Mouse (Mus musculus) R1 (cell line): ENCODE measurements around the gene Pole4.
A peak's percentile ranks its signal among the peaks of the same experiment; 100 is the strongest.

ENCODE experiments used
- DNase-seq: peaks from one replicate; pipeline ENCODE4 v3.0.0-alpha.2; 2018; ENCODE audit warnings: low read depth, low spot score

Gene Pole4

DNA sequence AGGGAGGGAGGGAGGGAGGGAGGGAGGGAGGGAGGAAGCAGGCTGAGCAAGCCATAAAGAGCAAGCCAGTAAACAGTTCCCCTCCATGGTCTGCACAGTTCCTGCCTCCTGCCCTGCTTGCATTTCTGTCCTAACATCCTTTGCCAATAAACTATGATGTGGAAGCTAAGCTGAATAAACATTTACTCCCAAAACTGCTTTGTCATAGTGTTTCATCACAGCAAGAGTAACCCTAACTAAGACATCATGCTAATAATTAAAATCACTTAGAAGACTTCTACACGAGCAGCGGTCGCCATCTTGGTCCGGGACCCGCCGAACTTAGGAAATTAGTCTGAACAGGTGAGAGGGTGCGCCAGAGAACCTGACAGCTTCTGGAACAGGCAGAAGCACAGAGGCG, 79.8 kb downstream of the Pole4 start:
- peak; percentile 70 for DNase-seq

DNA sequence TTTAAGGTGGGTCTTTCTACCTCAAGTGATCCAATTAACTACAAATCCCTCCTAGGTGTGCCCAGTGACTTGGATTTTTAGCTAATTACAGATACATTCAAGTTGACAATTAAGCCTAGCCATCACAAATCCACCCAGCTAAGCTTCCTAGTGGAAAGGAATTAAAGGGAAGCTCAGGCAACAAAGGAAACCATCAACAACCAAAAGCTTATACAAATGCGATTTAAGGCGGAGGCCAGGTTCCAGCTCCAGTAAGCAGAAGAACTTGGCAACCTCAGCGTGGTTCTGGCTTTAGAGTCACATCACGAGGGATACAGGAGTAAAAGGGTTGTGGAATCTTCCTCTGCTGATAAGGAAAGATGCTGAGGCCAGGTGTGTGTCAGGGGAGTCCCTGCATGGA, 92.0 kb downstream of the Pole4 start:
- DNase-seq, result peak; percentile 80

GRCm38 (mm10) chr6:82611049-82611448, 94.1 kb downstream of the Pole4 start:
- no peak for DNase-seq

DNA sequence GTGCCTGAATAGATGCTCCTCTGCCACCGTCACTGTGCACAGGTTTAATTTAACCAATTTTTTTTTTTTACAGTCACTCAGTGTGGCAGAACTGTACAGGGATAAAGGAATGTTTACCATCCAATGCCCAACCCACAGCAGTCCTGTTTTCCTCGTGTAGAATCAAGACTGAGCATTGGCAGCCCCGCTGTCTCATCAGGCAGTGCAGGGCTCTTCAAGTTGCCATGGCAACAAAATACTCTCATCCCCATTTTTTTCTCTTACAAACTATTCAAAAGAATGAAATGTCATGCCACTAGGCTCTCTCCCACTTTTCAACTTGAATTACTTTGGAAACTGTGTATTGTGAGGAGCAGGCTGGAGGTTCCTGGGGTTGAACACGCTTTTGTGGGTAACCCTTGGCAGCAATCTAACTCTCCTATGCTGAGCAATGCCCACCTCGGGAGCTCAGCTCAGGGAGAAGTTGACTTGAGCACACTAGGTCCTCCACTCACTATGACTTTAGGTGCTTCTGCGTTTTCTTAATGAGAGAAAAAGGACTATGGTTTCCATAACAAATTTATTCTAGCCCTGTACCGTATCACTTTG, 95.7 kb downstream of the Pole4 start:
- DNase-seq, result no peak

- peak; percentile 80 for DNase-seq
Measured at GRCm38 (mm10) chr6:82608756-82609155, 96.4 kb downstream of the Pole4 start.

GRCm38 (mm10) chr6:82604791-82605190, 100.4 kb downstream of the Pole4 start:
- DNase-seq, result no peak

DNA sequence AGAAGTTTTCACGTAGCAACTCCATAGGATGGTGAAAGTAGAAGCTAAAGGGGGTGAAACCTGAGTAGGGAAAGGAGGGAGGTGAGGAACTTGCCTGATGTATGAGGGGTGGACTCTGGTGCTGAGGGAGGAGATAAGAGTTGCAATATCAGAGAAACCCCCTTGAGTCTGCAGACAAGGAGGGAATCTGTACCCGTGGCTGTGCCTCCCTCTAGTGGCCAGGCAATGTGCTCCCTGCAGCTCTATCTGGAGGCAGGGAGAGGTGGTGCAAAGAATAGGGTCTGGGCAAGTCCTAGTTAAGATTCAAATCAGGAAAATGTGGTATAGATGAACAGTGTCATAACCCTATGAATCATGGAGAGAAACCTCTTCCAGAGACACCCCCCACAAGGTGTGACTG, 101.5 kb downstream of the Pole4 start:
- DNase-seq, result peak; percentile 65

GRCm38 (mm10) chr6:82603228-82603627, 101.9 kb downstream of the Pole4 start:
- DNase-seq, result no peak

DNA sequence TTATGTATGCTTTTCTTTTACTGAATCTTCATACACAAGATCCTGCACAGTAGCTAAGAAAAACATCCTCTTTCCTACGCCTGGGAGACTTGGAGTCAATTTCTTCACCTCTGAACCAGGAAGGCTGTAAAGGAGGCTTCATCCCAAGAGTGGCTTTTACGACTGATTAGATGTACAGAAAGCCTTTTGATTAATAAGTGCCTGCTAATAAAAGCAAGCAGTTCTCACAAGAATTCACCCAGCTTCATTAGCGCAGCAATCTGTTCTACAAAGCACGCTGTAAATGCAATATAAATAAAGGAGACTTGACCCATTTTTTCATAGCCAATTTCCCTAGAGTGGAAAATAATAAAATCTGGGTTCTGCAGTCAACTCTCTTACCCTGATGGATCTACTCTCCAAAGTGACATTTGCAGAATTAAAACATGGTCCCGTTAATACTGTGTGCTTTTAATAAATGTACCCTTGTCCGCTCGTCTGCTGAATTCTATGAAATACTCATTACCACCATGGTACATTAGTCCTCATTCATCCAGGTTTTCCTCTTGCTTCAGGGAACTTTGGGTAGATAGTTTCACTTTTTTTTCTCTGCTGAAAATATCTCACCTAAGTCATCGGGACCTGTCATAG, 109.6 kb downstream of the Pole4 start:
- DNase-seq, result no peak

GRCm38 (mm10) chr6:82589387-82589786, 115.8 kb downstream of the Pole4 start:
- DNase-seq, result no peak

DNA sequence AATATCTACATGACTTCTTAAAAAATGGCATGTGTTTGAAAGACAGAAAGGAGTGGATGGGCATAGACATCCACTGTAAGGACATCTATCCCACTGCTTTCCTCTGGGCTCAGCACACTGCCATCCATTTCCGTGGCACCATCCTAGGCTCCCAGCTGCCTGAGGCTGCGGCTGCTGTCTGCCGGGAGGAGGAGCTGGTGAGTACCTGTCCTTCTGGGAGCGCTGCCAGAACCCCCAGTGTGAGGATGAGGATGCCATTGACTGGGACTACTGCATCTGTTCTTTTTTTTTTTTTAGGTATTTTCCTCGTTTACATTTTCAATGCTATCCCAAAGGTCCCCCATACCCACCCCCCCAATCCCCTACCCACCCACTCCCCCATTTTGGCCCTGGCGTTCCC, 119.8 kb downstream of the Pole4 start:
- peak; percentile 63 for DNase-seq

GRCm38 (mm10) chr6:82575445-82575844, 129.7 kb downstream of the Pole4 start:
- DNase-seq, result no peak
